Mouse (Mus musculus) liver, adult 2 months (tissue): ENCODE measurements around the gene Ryr3.

Source experiments
- CTCF ChIP-seq: fragments of 200-500 bp; IDR thresholded peaks from 2 replicates; pipeline ENCODE4 v1.5.1; 2011; ENCODE audit warnings: low read depth, low read length, control low read depth
- POLR2A ChIP-seq: fragments of 200-500 bp; IDR thresholded peaks from 2 replicates; pipeline ENCODE4 v1.6.1; 2011; ENCODE audit warnings: low read length, control low read depth; ENCODE audit not compliant: insufficient read depth; ENCODE audit errors: extremely low read depth

DNA sequence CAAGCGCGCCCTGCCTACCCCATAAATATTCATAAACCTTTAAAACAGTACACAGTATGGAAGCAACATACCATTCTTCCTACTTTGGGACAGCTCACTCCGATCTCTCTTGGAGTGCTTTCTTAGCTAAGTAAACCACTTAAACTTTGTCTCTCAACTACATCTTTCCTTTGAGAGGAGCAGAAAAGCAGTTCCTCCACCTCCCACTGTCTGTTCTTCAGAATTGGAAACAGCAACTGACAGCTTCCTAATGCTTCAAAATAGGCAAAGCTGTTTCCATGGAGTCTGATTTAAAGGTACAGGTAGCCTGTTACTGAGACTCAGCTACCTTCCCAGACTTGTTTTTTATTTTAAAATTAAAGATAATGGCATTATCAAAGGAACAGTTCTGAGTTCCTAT, 218.4 kb downstream of the Ryr3 start:
- TF ChIP-seq CTCF (no peak), POLR2A (no peak)
